Mouse (Mus musculus): ENCODE data around the gene Naa38. TPM values are rescaled to one million over a fixed set of nuclear protein-coding genes. Genes with fewer than 3 reads are reported as not detected.

The Naa38 gene
- polyA plus RNA-seq, 1 experiment from 2014 or later = 134 TPM

DNA sequence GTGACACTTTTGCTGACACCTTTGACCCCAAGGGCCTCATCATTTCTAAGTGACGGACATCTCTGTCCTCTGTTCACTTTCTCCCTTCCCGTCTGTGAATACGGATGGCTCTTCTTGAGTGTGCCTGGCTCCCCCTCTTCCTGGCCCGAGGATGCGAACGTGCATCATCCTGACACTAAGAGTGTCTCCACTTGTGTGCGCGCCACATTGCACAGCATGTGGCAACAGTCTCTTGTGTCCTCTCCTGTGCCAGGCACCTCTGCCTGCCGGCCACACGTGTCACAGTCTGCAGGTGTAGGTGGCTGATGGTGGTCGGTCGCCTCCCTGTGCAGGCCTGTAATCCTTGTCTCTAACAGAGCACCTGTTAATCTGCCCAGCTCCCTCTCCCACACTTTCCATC lies 23.7 kb upstream of the Naa38 start:
- Histone ChIP-seq H3K27ac (ENCODE audit: low read length) (no peak overlapping the region), H3K4me2 (ENCODE audit: low read depth, low read length) (no peak overlapping the region), H3K36me3 (ENCODE audit: control insufficient read depth, insufficient read depth) (no peaks in the 10 kb centered on the region), H3K4me1 (ENCODE audit: control insufficient read depth, insufficient read depth, low read length) (peaks cover 28% of the 10 kb centered on the region), H3K9ac (ENCODE audit: low read length) (no peak overlapping the region), H3K27me3 (ENCODE audit: control insufficient read depth, insufficient read depth, low read length) (no peaks in the 10 kb centered on the region), H3K4me3 (ENCODE audit: low read length) (no peak overlapping the region), H3K9me3 (replicated peaks; ENCODE audit: control insufficient read depth, low read length) (no peaks in the 10 kb centered on the region)
- WGBS = 51% methylated on average over 12 of the region's 12 CpGs
- no peak for ATAC-seq (replicated peaks; ENCODE audit: extremely low read depth, insufficient read depth, low FRiP score)

DNA sequence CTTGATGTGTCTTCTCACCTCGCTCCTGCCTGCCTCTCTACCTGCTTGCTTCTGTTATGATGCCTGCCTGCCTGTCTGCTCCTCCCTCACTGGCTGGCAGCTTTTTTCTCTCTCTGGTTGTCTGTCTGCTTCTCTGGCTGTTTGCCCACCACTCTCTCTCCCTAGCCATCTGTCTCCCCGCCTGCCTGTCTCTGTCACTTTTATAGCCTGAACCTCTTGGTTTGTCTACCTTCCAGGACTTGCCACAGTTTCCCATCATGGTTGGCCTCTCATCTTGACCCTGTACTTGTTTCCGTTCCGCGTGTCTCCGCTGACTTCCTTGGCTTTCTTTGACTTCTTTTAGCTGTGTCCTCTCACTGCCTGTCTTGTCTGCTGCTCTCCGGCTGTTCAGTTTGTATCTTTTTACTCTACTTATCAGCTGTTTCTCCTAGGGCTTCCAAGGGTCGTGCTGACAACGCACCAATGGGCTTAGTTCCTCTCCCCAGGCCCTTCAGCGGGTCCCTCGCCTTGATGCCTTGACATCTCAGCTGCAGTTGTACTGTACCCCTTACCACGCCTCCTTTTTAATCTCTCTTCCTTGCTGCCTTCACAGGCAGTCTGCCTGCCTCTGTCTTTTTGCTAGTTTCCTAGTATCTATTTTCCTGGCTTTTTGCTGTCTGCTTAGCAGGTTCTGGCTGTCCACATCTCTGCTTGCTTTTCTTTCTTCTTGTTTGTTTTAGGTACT lies 23.1 kb upstream of the Naa38 start:
- Histone ChIP-seq H3K9ac (ENCODE audit: low read length) (no peak overlapping the region; the same call in 1 of the 2 replicates), H3K27me3 (ENCODE audit: control insufficient read depth, insufficient read depth, low read length) (no peaks in the 10 kb centered on the region), H3K36me3 (ENCODE audit: control insufficient read depth, insufficient read depth) (no peaks in the 10 kb centered on the region), H3K4me3 (ENCODE audit: low read length) (no peak overlapping the region), H3K4me2 (ENCODE audit: low read depth, low read length) (0 out of 2 replicates have a peak overlapping the region, but pooled peaks have one; percentile 8), H3K9me3 (replicated peaks; ENCODE audit: control insufficient read depth, low read length) (no peaks in the 10 kb centered on the region), H3K4me1 (ENCODE audit: control insufficient read depth, insufficient read depth, low read length) (peaks cover 24% of the 10 kb centered on the region), H3K27ac (ENCODE audit: low read length) (peak overlapping the region; percentile 24)
- ATAC-seq (replicated peaks; ENCODE audit: extremely low read depth, insufficient read depth, low FRiP score) = no peak
- WGBS = 24% methylated on average over 12 of the region's 12 CpGs

DNA sequence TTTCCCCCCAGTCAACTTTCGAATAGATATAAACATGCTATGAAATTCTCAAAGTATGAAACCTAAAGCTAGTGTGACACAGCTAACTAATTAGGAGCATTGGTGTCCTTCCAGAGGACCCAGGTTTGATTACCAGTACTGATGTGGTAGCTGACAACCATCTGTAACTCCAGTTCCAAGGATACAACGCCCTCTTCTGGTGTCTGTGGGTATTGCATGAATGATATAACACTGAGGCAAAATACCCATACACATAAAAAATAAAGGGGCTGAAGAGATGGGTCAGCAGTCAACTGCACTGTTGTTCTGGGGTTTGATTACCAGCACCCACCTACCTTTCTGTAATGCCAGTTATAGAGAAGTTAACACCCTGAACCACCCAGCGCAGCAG lies 22.5 kb upstream of the Naa38 start:
- no peaks in the 10 kb centered on the region for H3K36me3 ChIP-seq (ENCODE audit: control insufficient read depth, insufficient read depth)
- H3K27me3 ChIP-seq (ENCODE audit: control insufficient read depth, insufficient read depth, low read length) = no peaks in the 10 kb centered on the region
- WGBS = 57% methylated on average over 3 of the region's 3 CpGs
- H3K4me2 ChIP-seq (ENCODE audit: low read depth, low read length) = no peak overlapping the region
- no peak for ATAC-seq (replicated peaks; ENCODE audit: extremely low read depth, insufficient read depth, low FRiP score)
- H3K9me3 ChIP-seq (replicated peaks; ENCODE audit: control insufficient read depth, low read length) = no peaks in the 10 kb centered on the region
- H3K9ac ChIP-seq (ENCODE audit: low read length) = no peak overlapping the region
- H3K27ac ChIP-seq (ENCODE audit: low read length) = peak overlapping the region; percentile 24
- no peak overlapping the region for H3K4me3 ChIP-seq (ENCODE audit: low read length)
- H3K4me1 ChIP-seq (ENCODE audit: control insufficient read depth, insufficient read depth, low read length) = peaks cover 19% of the 10 kb centered on the region

DNA sequence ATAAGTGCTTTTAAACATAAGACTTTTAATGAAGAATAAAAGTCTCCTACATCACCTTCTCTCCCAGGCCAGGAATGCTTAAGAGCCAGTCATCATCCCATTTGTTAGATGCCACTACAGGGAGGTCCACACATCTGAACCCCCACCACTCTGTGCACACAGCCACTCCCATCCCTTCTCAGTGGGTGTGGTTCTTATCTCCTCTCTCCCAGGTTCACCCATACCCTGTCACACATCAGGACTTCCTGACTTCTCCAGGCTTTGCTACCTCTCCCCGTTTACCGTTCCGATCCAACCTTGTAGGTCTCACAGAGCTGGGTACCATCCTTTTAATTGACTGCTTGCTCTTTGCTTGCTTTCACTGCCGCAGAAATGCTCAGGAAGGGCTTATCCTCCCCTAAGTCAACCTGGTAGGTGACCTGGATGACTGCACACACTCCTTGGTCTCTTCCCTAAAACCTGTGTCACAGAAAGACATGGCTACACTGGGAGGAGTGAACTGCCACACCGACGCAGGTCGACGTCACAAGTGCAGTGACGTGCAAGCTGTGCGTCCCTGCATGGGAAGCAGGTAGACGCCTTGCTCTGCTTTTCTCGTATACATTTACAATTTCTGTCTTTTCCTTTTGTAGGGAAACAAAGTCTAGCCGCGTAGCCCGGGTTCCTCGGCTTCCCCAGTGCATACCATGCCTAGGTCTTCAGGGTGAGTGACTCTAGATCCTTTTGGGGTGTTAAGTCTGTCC lies 21.9 kb upstream of the Naa38 start:
- H3K4me3 ChIP-seq (ENCODE audit: low read length) = no peak overlapping the region
- H3K9me3 ChIP-seq (replicated peaks; ENCODE audit: control insufficient read depth, low read length) = no peaks in the 10 kb centered on the region
- H3K9ac ChIP-seq (ENCODE audit: low read length) = no peak overlapping the region
- H3K4me1 ChIP-seq (ENCODE audit: control insufficient read depth, insufficient read depth, low read length) = peaks cover 14% of the 10 kb centered on the region
- no peaks in the 10 kb centered on the region for H3K27me3 ChIP-seq (ENCODE audit: control insufficient read depth, insufficient read depth, low read length)
- no peak overlapping the region for H3K27ac ChIP-seq (ENCODE audit: low read length)
- no peaks in the 10 kb centered on the region for H3K36me3 ChIP-seq (ENCODE audit: control insufficient read depth, insufficient read depth)
- ATAC-seq (replicated peaks; ENCODE audit: extremely low read depth, insufficient read depth, low FRiP score) = no peak
- WGBS = 87% methylated on average over 16 of the region's 16 CpGs
- H3K4me2 ChIP-seq (ENCODE audit: low read depth, low read length) = no peak overlapping the region

DNA sequence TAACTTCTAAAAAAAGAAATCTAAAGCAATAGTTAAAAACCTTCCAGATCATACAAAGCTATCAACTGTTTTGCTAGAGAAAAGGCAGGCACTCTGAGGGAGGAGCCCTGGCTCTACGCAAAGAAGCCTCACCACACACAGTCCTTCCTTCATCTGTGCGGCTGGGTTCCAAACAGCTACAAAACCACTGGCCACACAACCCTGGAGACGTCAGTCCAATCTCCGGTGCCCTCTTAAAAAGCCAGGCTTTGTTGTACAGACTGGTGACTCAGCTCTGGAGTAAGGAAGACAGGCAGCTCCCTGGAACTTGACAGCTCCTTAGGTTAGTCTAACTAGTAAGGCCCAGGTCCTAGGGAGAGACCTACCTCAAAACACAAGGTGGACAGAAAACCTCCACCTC lies 19.6 kb upstream of the Naa38 start:
- no peak for ATAC-seq (replicated peaks; ENCODE audit: extremely low read depth, insufficient read depth, low FRiP score)

DNA sequence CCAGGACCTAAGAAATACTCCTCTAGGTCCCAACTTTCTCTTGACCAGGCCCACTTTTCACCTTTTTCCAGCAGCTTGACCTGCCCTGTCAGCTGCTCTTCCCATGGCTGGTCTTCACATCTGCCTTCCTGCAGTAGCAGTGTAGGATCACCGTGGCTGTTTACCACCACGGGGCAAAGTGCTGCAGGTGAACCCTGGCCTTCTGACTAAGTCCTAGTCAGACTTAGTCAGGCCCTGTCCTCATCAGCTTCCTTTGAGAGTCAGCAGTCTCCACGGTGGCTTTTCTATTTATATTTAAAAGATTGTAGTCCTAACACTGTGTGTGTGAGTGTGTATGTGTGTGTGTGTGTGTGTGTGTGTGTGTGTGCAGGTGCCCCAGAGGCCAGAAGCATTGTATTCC lies 17.5 kb upstream of the Naa38 start:
- no peak overlapping the region for H3K4me3 ChIP-seq (ENCODE audit: low read length)
- H3K9me3 ChIP-seq (replicated peaks; ENCODE audit: control insufficient read depth, low read length) = no peaks in the 10 kb centered on the region

More for the DNA sequence above, 19.6 kb upstream of the Naa38 start:
- H3K36me3 ChIP-seq (ENCODE audit: control insufficient read depth, insufficient read depth) = no peaks in the 10 kb centered on the region
- no peak overlapping the region for H3K4me2 ChIP-seq (ENCODE audit: low read depth, low read length)
- H3K4me1 ChIP-seq (ENCODE audit: control insufficient read depth, insufficient read depth, low read length) = peaks cover 12% of the 10 kb centered on the region
- WGBS = 85% methylated on average over 4 of the region's 4 CpGs
- H3K27ac ChIP-seq (ENCODE audit: low read length) = no peak overlapping the region
- no peaks in the 10 kb centered on the region for H3K9me3 ChIP-seq (replicated peaks; ENCODE audit: control insufficient read depth, low read length)
- H3K9ac ChIP-seq (ENCODE audit: low read length) = no peak overlapping the region
- no peak overlapping the region for H3K4me3 ChIP-seq (ENCODE audit: low read length)
- no peaks in the 10 kb centered on the region for H3K27me3 ChIP-seq (ENCODE audit: control insufficient read depth, insufficient read depth, low read length)

DNA sequence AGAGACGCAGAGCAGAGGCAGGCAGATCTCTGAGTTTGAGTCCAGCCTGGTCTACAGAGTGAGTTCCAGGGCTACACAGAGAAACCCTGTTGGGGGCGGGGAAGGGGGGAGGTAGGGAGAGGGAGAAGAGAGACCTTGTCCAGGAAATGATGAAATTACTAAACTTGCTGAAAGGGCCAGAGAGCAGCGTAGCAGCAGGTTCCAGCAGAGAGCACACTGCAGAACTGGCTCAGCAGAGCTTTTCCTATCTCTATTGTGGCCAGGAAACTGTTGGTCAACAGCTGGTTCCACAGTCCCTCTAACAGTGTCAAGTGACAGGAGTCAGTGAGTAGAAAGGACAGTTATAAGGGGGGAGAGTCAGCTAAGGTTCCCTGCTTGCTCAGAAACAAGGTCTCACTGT lies 15.7 kb upstream of the Naa38 start:
- Histone ChIP-seq H3K4me3 (ENCODE audit: low read length) (no peak overlapping the region), H3K9me3 (replicated peaks; ENCODE audit: control insufficient read depth, low read length) (no peaks in the 10 kb centered on the region), H3K4me2 (ENCODE audit: low read depth, low read length) (no peak overlapping the region), H3K27ac (ENCODE audit: low read length) (no peak overlapping the region), H3K27me3 (ENCODE audit: control insufficient read depth, insufficient read depth, low read length) (no peaks in the 10 kb centered on the region), H3K36me3 (ENCODE audit: control insufficient read depth, insufficient read depth) (no peaks in the 10 kb centered on the region), H3K9ac (ENCODE audit: low read length) (no peak overlapping the region), H3K4me1 (ENCODE audit: control insufficient read depth, insufficient read depth, low read length) (0 out of 2 replicates have a peak, but pooled peaks cover 3% of the 10 kb centered on the region)
- 76% methylated on average over 3 of the region's 3 CpGs for WGBS
- no peak for ATAC-seq (replicated peaks; ENCODE audit: extremely low read depth, insufficient read depth, low FRiP score)

More for the DNA sequence above, 17.5 kb upstream of the Naa38 start:
- H3K9ac ChIP-seq (ENCODE audit: low read length) = no peak overlapping the region
- H3K4me1 ChIP-seq (ENCODE audit: control insufficient read depth, insufficient read depth, low read length) = 0 out of 2 replicates have a peak, but pooled peaks cover 3% of the 10 kb centered on the region
- no peaks in the 10 kb centered on the region for H3K36me3 ChIP-seq (ENCODE audit: control insufficient read depth, insufficient read depth)
- H3K27ac ChIP-seq (ENCODE audit: low read length) = no peak overlapping the region
- ATAC-seq (replicated peaks; ENCODE audit: extremely low read depth, insufficient read depth, low FRiP score) = no peak
- no peak overlapping the region for H3K4me2 ChIP-seq (ENCODE audit: low read depth, low read length)
- H3K27me3 ChIP-seq (ENCODE audit: control insufficient read depth, insufficient read depth, low read length) = no peaks in the 10 kb centered on the region
- 49% methylated on average over 3 of the region's 3 CpGs for WGBS

DNA sequence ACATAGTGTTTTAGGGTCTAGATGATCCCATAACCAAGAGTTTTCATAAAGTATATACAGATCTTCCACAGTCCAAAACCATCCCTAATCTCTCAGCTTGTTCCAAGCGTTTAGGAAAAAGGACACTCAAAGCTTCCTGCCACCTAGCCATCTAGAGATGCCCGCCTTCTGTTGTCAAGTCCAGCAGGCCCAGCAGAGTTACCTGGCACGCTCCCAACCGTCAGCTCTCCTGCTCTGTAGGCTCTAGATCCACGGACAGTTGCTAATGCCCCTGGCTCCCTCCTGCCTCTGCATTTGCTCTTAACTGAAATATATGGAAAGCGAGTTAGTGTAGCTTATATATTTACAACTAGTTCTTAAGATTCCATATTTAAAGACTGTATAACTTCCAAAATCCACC lies 13.9 kb upstream of the Naa38 start:
- Histone ChIP-seq H3K27ac (ENCODE audit: low read length) (no peak overlapping the region), H3K4me3 (ENCODE audit: low read length) (no peak overlapping the region), H3K27me3 (ENCODE audit: control insufficient read depth, insufficient read depth, low read length) (no peaks in the 10 kb centered on the region), H3K9ac (ENCODE audit: low read length) (no peak overlapping the region), H3K4me1 (ENCODE audit: control insufficient read depth, insufficient read depth, low read length) (0 out of 2 replicates have a peak, but pooled peaks cover 3% of the 10 kb centered on the region), H3K4me2 (ENCODE audit: low read depth, low read length) (no peak overlapping the region), H3K36me3 (ENCODE audit: control insufficient read depth, insufficient read depth) (no peaks in the 10 kb centered on the region), H3K9me3 (replicated peaks; ENCODE audit: control insufficient read depth, low read length) (no peaks in the 10 kb centered on the region)
- ATAC-seq (replicated peaks; ENCODE audit: extremely low read depth, insufficient read depth, low FRiP score) = no peak
- 57% methylated on average over 6 of the region's 6 CpGs for WGBS

DNA sequence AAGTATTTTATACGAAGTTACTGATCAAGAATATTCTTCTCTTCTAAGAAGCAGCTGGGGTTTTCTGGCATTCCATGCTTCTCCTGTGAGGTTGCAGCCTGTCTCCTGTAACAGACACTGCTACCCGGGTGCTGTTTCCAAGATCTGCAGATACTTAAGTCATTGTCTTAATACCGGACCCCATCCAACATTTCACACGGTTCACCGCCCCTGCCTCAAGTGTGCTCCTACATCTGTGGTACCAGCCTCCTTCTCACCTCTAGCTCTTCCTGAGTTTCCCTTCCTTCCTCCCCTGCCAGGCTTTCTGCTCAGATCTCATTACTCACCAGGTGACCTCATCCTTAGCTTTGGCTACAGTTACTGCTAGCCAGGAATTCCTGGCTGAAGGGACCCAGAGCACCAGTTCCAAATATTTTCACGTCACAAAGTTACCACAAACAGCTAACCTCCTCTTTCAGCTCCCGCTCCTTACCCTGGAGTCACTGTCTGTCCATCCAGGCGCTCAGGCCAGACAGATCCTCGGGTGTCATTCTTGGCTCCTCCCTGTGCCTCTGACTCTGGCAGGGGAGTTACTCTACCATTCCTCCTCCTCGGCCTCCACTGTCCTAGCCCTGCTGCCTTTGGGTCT lies 12.7 kb upstream of the Naa38 start:
- H3K4me3 ChIP-seq (ENCODE audit: low read length) = no peak overlapping the region
- H3K27ac ChIP-seq (ENCODE audit: low read length) = no peak overlapping the region
- H3K27me3 ChIP-seq (ENCODE audit: control insufficient read depth, insufficient read depth, low read length) = no peaks in the 10 kb centered on the region
- H3K4me1 ChIP-seq (ENCODE audit: control insufficient read depth, insufficient read depth, low read length) = 0 out of 2 replicates have a peak, but pooled peaks cover 3% of the 10 kb centered on the region
- no peak for ATAC-seq (replicated peaks; ENCODE audit: extremely low read depth, insufficient read depth, low FRiP score)
- H3K9me3 ChIP-seq (replicated peaks; ENCODE audit: control insufficient read depth, low read length) = no peaks in the 10 kb centered on the region
- no peak overlapping the region for H3K4me2 ChIP-seq (ENCODE audit: low read depth, low read length)
- H3K9ac ChIP-seq (ENCODE audit: low read length) = no peak overlapping the region
- 48% methylated on average over 10 of the region's 10 CpGs for WGBS
- H3K36me3 ChIP-seq (ENCODE audit: control insufficient read depth, insufficient read depth) = no peaks in the 10 kb centered on the region
